Mouse (Mus musculus) adrenal gland, postnatal 4 days (tissue): ENCODE data around the gene Mill1. TPM values are rescaled to one million over a fixed set of nuclear protein-coding genes. Genes with fewer than 3 reads are reported as not detected.
"Not testable (repeated sequence)": the region's sequence is repeated elsewhere in the genome, so short reads cannot be mapped to it uniquely, and the experiment has no call there.

ENCODE experiments used
- DNase-seq, 2 experiments: peaks; one replicate each; pipeline ENCODE4 v3.0.0; 2021 to 2022; ENCODE audit warnings: low spot score in 2 of 2, mixed read lengths in 2 of 2
- long read RNA-seq, 2 experiments: library from polyadenylated mRNA; stranded (forward); transcript quantifications; one replicate each; pipeline ENCODE4 v2.0.0; 2021
- total RNA-seq, 2 experiments: library from RNA; stranded (reverse); gene quantifications; 2 replicates each; pipeline ENCODE4 v1.2.3; 2021

Gene Mill1
- not detected for total RNA-seq
- long read RNA-seq, experiment 1, result 0 reads
- long read RNA-seq, experiment 2, result 0 reads

GRCm38 (mm10) chr7:18245047-18245446, at the start of gene Mill1:
TSS of gene Mill1 (plus strand) at chr7:18245347.
- no peak for DNase-seq

GRCm38 (mm10) chr7:18210938-18211337, 34.2 kb upstream of the Mill1 start:
- DNase-seq, result no peak

DNA sequence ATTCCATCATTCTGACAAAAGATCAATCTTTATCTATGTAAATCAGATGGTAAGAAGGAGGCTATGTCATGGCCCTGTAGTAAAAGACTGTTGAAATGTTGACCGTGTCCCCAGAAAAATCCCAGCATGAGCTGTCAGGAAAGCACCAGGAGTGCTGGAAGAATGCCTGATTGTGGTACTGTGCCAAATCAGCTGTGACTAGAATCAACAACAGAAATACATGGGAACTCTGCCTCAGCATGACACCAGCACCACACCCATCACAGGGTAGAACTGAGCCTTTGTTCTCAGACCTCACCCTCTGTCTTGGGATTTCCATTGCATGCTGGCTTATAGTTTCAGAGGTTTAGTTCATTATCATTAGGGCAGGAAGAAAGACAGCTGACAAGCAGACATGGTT, 30.4 kb upstream of the Mill1 start:
- no peak for DNase-seq

DNA sequence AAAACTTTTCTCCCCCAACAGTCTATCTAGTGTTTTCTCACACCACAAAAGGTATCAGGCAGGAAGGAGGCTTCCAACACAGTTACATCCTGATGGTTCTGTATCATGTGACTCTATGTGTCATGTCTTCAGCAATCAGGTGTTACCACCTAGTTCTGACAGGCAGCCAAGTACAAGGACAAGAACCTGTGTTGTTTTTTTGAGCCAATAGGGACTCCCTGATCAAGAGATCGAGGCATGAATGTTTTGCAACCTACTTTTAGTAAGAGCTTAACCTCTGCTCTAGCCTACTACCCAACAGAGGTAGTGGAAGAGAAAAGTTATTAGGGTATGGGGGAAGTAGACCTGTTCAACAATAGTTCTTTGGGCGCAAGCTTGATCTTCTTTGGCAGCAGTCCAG, 6.6 kb upstream of the Mill1 start:
- no peak for DNase-seq

GRCm38 (mm10) chr7:18241217-18241616, 3.9 kb upstream of the Mill1 start:
- DNase-seq, result no peak

- DNase-seq, result not testable (repeated sequence)
Measured at GRCm38 (mm10) chr7:18243959-18244573, 1.1 kb upstream of the Mill1 start.

DNA sequence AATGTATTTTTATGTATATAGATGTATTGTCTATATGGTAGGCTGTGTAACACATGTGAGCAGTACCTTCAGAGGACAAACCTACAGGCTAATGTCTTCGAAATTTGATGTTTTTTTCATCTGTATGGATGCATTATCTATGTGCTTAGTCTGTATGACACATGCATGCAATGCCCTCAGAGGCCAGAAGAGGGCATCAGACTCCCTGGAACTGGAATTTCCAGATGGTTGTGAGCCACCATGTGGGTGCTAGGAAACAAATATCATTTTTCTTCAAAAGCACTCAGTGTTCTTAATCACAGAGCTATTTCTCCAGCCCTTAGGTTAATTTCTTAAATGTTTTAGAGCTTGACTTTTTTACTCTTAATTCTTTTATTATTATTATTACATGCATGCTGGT, 15.1 kb downstream of the Mill1 start:
- no peak for DNase-seq

GRCm38 (mm10) chr7:18265089-18265488, 19.9 kb downstream of the Mill1 start:
- no peak for DNase-seq

Other genes with a start within 250 kb of the Mill1 start
- not detected for gene Ceacam13, start 235.5 kb upstream of the Mill1 start, total RNA-seq
- gene Ceacam12, start 179.4 kb upstream of the Mill1 start, total RNA-seq, result not detected
- gene Igfl3, start 68.9 kb upstream of the Mill1 start, total RNA-seq, result not detected
- gene Psg18, start 109.7 kb downstream of the Mill1 start, total RNA-seq, result not detected
- not detected for gene Psg28, start 186.7 kb downstream of the Mill1 start, total RNA-seq
- not detected for gene Psg26, start 238.8 kb downstream of the Mill1 start, total RNA-seq